23 mouse cellular contexts compared by ENCODE assay signal in the genomic region with DNA sequence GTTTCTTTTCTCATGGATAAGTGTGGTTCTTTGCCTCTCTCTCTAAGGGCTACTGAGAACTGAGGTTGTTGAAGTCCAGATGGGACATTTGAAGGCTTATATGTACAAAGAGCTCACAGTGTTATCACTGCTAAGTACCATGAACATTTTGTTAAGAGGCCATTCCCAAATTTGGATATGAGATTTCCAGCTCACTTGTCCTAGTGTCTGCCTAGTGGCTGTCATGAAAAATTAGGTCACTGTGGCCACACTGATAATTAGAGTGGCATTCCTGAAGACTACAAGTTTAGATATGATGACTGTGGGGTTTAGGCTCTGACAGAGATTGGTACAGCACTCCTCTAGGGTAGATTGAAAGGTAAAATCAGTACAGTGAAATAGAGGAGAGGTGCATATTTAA.
DNase-seq lines count a peak whose midpoint lies in the region; ATAC-seq lines count a peak whose summit lies in the region.
"Had no signal": no experiment of that assay in that cellular context is flagged by ENCODE, and none has a peak within 500 bp of the region (broad histone marks: within the 10 kb centered on the region; RNA-seq: fewer than 3 reads in every experiment).

No protein-coding gene starts in this region.

- H3K4me1 ChIP-seq in heart, embryonic 13.5 days = peaks cover 74% of the 10 kb centered on the region
- peaks cover 4 to 47% of the 10 kb centered on the region in 2 experiments; a peak in 3 of 4 replicates for H3K4me1 ChIP-seq in heart, embryonic 14.5 days (ENCODE audit: control insufficient read depth in 2 of 2, insufficient read depth in 2 of 2, low read length in 2 of 2)
- H3K4me1 ChIP-seq in heart, embryonic 16.5 days (ENCODE audit: control insufficient read depth, insufficient read depth, low read length) = peaks cover 29% of the 10 kb centered on the region
- H3K4me1 ChIP-seq: embryonic facial prominence, embryonic 13.5 days; hindbrain, embryonic 12.5 days had no signal

- H3K27me3 ChIP-seq in heart, embryonic 13.5 days (replicated peaks) = no peaks in the 10 kb centered on the region
- no peaks in the 10 kb centered on the region for H3K27me3 ChIP-seq in heart, embryonic 14.5 days (ENCODE audit: control insufficient read depth, insufficient read depth, low read length)
- no peaks in the 10 kb centered on the region for H3K27me3 ChIP-seq in heart, embryonic 16.5 days (ENCODE audit: control insufficient read depth, insufficient read depth, low read length)
- H3K27me3 ChIP-seq: CH12.LX; embryonic facial prominence, embryonic 13.5 days; forebrain, embryonic 12.5 days; hindbrain, embryonic 12.5 days; Patski had no signal

- peak; percentile 34; the same call in 1 of the 2 replicates for ATAC-seq in heart, embryonic 13.5 days (ENCODE audit: extremely low read depth, insufficient number of reproducible peaks, low FRiP score, low TSS enrichment)
- peak; percentile 67 for ATAC-seq in heart, embryonic 14.5 days (ENCODE audit: insufficient number of reproducible peaks, insufficient read depth, low FRiP score, low read depth)
- peak; percentile 74 for ATAC-seq in heart, embryonic 16.5 days (replicated peaks; ENCODE audit: extremely low read depth, insufficient read depth, low FRiP score)
- ATAC-seq: activated CD4-positive, CD25-positive, alpha-beta regulatory T cell, adult 4 months; forebrain, embryonic 16.5 days; hindbrain, embryonic 16.5 days; inflammation-experienced regulatory T-cells, adult 6 months; Patski had no signal

- DNase-seq in heart, adult 9 months (ENCODE audit: low spot score in 2 of 2) = peak; percentile 22 to 27
- no peak for DNase-seq in heart, adult 8-10 months (ENCODE audit: low spot score)
- no peak for DNase-seq in heart, postnatal 4 days
- no peak for DNase-seq in kidney, postnatal 10 days
- no peak for DNase-seq in adrenal gland, postnatal 10 days
- DNase-seq: adrenal gland, postnatal 25 days; cerebellum, adult 18-20 months; cerebellum, adult 9-11 months; cerebellum, postnatal 36 days; gastrocnemius, postnatal 10 days; kidney, adult 18-20 months had no signal

- no peaks in the 10 kb centered on the region for H3K9me3 ChIP-seq in heart, embryonic 13.5 days
- no peaks in the 10 kb centered on the region for H3K9me3 ChIP-seq in heart, embryonic 14.5 days (ENCODE audit: control insufficient read depth, low read length)
- H3K9me3 ChIP-seq in heart, embryonic 16.5 days (replicated peaks; ENCODE audit: control insufficient read depth, low read length) = no peaks in the 10 kb centered on the region
- H3K9me3 ChIP-seq: embryonic facial prominence, embryonic 13.5 days; forebrain, embryonic 12.5 days; hindbrain, embryonic 12.5 days had no signal

- H3K9ac ChIP-seq in heart, embryonic 13.5 days = peak overlapping the region; percentile 90
- peak overlapping the region; percentile 92 for H3K9ac ChIP-seq in heart, embryonic 14.5 days (ENCODE audit: low read length)
- H3K9ac ChIP-seq in heart, embryonic 16.5 days (ENCODE audit: low read length) = peak overlapping the region; percentile 82
- H3K9ac ChIP-seq: embryonic facial prominence, embryonic 13.5 days; forebrain, embryonic 12.5 days; hindbrain, embryonic 12.5 days had no signal

- H3K27ac ChIP-seq in heart, embryonic 13.5 days (replicated peaks) = peak overlapping the region; percentile 98
- peak overlapping the region; percentile 93 for H3K27ac ChIP-seq in heart, embryonic 14.5 days (replicated peaks in 1 of 2; ENCODE audit: control insufficient read depth in 1 of 2, insufficient read depth in 1 of 2, low read depth in 2 of 2, low read length in 2 of 2)
- peak overlapping the region; percentile 90 for H3K27ac ChIP-seq in heart, embryonic 16.5 days (ENCODE audit: low read length)
- H3K27ac ChIP-seq: embryonic facial prominence, embryonic 13.5 days; forebrain, embryonic 12.5 days; hindbrain, embryonic 12.5 days had no signal

- H3K4me2 ChIP-seq in heart, embryonic 13.5 days = peak overlapping the region; percentile 63
- peak overlapping the region; percentile 80 for H3K4me2 ChIP-seq in heart, embryonic 14.5 days (ENCODE audit: low read length)
- H3K4me2 ChIP-seq in heart, embryonic 16.5 days (ENCODE audit: low read depth, low read length) = peak overlapping the region; percentile 69
- H3K4me2 ChIP-seq: embryonic facial prominence, embryonic 13.5 days; forebrain, embryonic 12.5 days; hindbrain, embryonic 12.5 days had no signal

- peak overlapping the region; percentile 64; the same call in 1 of the 2 replicates for H3K4me3 ChIP-seq in heart, embryonic 13.5 days
- H3K4me3 ChIP-seq in heart, embryonic 14.5 days (ENCODE audit: control insufficient read depth in 1 of 2, insufficient read depth in 1 of 2, low read depth in 1 of 2, low read length in 2 of 2) = no peak overlapping the region
- H3K4me3 ChIP-seq in heart, embryonic 16.5 days (ENCODE audit: low read length) = no peak overlapping the region
- H3K4me3 ChIP-seq: embryonic facial prominence, embryonic 13.5 days; forebrain, embryonic 12.5 days; hindbrain, embryonic 12.5 days had no signal

- H3K36me3 ChIP-seq in heart, embryonic 13.5 days = peaks cover 5% of the 10 kb centered on the region; the same call in 1 of the 2 replicates
- H3K36me3 ChIP-seq in heart, embryonic 14.5 days (ENCODE audit: control insufficient read depth, insufficient read depth, low read length) = peaks cover 10% of the 10 kb centered on the region; the same call in 1 of the 2 replicates
- no peaks in the 10 kb centered on the region for H3K36me3 ChIP-seq in heart, embryonic 16.5 days (ENCODE audit: control insufficient read depth, insufficient read depth)
- H3K36me3 ChIP-seq: embryonic facial prominence, embryonic 13.5 days had no signal

Comparison
In these comparisons a context has a peak if more than half of its experiments do, and no peak if none do; other contexts are left out.
1. DNase-seq: peak in heart, adult 9 months (2 of 2); none in heart, adult 8-10 months (single experiment), heart, postnatal 4 days (single experiment), kidney, postnatal 10 days (single experiment) and adrenal gland, postnatal 10 days (single experiment).
2. Peak in every context shown above with its lines, with median percentiles within 50 percentile points of each other: ATAC-seq, H3K27ac ChIP-seq, H3K4me2 ChIP-seq and H3K9ac ChIP-seq.